Mouse (Mus musculus): ENCODE results near the gene Actl7b.

Gene Actl7b

GRCm38 (mm10) chr4:56702234-56702633, 39.0 kb downstream of the Actl7b start:
- no peak for DNase-seq

- DNase-seq, result no peak
These were observed 42.6 kb downstream of the Actl7b start for GRCm38 (mm10) chr4:56698671-56699070.

- no peak for DNase-seq
These were observed 44.8 kb downstream of the Actl7b start for GRCm38 (mm10) chr4:56696401-56696800.
